Mouse (Mus musculus): Measurements from ENCODE around the gene Slc10a7. TPM values are rescaled to one million over a fixed set of nuclear protein-coding genes. Genes with fewer than 3 reads are reported as not detected.

Slc10a7 gene
- total and polyA plus RNA-seq, 3 experiments: 13.7 to 27.3 TPM; not detected in 1

DNA sequence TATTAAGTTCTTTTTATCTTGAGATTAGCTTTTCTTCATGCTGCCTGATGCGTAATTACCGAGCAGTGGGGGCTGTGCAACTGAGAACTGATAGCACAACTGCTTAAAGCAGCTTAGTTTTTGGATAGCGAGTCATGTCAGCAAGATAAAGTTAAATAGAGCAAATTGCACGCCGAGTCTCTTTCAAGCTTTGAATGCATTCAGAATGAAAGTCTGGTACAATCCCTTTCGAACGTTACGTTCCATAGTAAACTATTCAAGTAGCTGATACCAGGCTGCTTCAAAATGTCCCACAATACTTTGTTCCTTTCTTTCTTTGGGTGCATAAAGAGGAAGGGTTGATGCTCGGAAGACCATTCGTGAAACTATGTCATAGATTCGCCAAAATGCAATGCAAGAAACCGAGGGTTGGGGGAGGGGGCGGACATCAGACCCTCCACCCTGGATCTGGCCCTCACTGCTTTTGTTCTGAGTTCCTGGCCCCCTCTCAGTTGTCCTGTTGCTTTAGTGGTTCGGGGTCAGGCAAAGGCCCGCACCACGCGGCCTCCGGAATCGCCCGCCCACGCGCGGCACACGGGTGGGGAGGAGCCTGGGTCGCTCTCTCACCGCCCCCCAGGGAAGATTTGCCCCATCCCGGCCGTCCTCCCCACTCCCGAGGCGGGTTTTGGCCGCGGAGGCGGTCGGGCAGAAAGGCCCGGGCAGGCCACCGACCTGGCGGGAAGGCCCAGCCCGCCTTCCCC, 997 bp upstream of the Slc10a7 start:
- no peaks in the 10 kb centered on the region for H3K27me3 ChIP-seq (ENCODE audit: control insufficient read depth in 1 of 2, insufficient read depth in 2 of 2, low read length in 2 of 2)
- H3K27ac ChIP-seq (ENCODE audit: control insufficient read depth, low read depth, low read length): peak overlapping the region; percentile 98
- H3K4me1 ChIP-seq (ENCODE audit: control insufficient read depth in 1 of 2, insufficient read depth in 2 of 2, low read length in 2 of 2): peaks cover 0 to 8% of the 10 kb centered on the region in 2 experiments; a peak in 2 of 4 replicates
- DNase-seq (ENCODE audit: low read depth, low spot score): peak; percentile 77
- H3K36me3 ChIP-seq (ENCODE audit: control insufficient read depth in 1 of 2, insufficient read depth in 2 of 2, low read length in 2 of 2): peaks cover 0 to 14% of the 10 kb centered on the region in 2 experiments; a peak in 3 of 4 replicates
- peak overlapping the region; percentile 90 to 100 for H3K4me3 ChIP-seq (ENCODE audit: control insufficient read depth in 1 of 2, insufficient read depth in 1 of 2, low read depth in 2 of 2, low read length in 2 of 2)
- peak overlapping the region; percentile 100 for H3K9ac ChIP-seq (ENCODE audit: control insufficient read depth, low read depth, low read length, poor library complexity, severe bottlenecking)
- peaks cover 44% of the 10 kb centered on the region for H3K79me2 ChIP-seq (ENCODE audit: control insufficient read depth, insufficient read depth, low read length, poor library complexity)
- no peaks in the 10 kb centered on the region for H3K9me3 ChIP-seq (replicated peaks; ENCODE audit: insufficient read depth, low read length)
- TF ChIP-seq MXI1 (IDR thresholded peaks at IDR 0.05; ENCODE audit: low read depth, low read length) (no peak), EP300 (IDR thresholded peaks at IDR 0.05; ENCODE audit: low read depth in 1 of 2, low read length in 2 of 2) (peak in 1 of 2 experiments; percentile 53; a peak in 2 of 4 replicates), TAL1 (IDR thresholded peaks at IDR 0.05; ENCODE audit: low read length) (no peak), ZNF384 (IDR thresholded peaks at IDR 0.05; ENCODE audit: low read depth, low read length) (no peak), USF2 (IDR thresholded peaks at IDR 0.05; ENCODE audit: borderline replicate concordance in 1 of 2, insufficient read depth in 1 of 2, low read depth in 1 of 2, low read length in 2 of 2) (no peak), CTCF (IDR thresholded peaks at IDR 0.05 in 2 of 3, conservative IDR thresholded peaks at IDR 0.05 in 1 of 3; ENCODE audit: control insufficient read depth in 1 of 3, insufficient read depth in 1 of 3, low read depth in 2 of 3, low read length in 3 of 3, poor library complexity in 1 of 3, severe bottlenecking in 1 of 3) (no peak), UBTF (IDR thresholded peaks at IDR 0.05; ENCODE audit: borderline replicate concordance, insufficient read depth, low read depth, low read length) (no peak), BHLHE40 (IDR thresholded peaks at IDR 0.05; ENCODE audit: borderline replicate concordance, low read depth, low read length) (no peak), JUND (IDR thresholded peaks at IDR 0.05; ENCODE audit: low read depth, low read length) (no peak), RAD21 (IDR thresholded peaks at IDR 0.05; ENCODE audit: low read depth, low read length) (no peak), MAZ (IDR thresholded peaks at IDR 0.05; ENCODE audit: low read depth, low read length) (no peak), MYB (IDR thresholded peaks at IDR 0.05; ENCODE audit: low read depth, low read length) (0 out of 2 replicates have a peak, but pooled peaks have one; percentile 26), GATA1 (IDR thresholded peaks at IDR 0.05; ENCODE audit: low read depth, low read length) (peak; percentile 58), RCOR1 (IDR thresholded peaks at IDR 0.05; ENCODE audit: low read depth, low read length) (no peak), ZC3H11A (IDR thresholded peaks at IDR 0.05; ENCODE audit: low read depth, low read length) (no peak), POLR2AphosphoS2 (IDR thresholded peaks at IDR 0.05; ENCODE audit: low read length) (0 out of 2 replicates have a peak, but pooled peaks have one; percentile 2), SIN3A (IDR thresholded peaks at IDR 0.05; ENCODE audit: low read length) (peak; percentile 40), ELF1 (IDR thresholded peaks at IDR 0.05; ENCODE audit: low read depth, low read length) (no peak), NELFE (IDR thresholded peaks at IDR 0.05; ENCODE audit: low read depth, low read length) (no peak), TCF12 (IDR thresholded peaks at IDR 0.05; ENCODE audit: low read depth, low read length) (peak; percentile 17; the same call in 1 of the 2 replicates), MAX (IDR thresholded peaks at IDR 0.05; ENCODE audit: low read length) (peak; percentile 76; the same call in 1 of the 2 replicates), KAT2A (conservative IDR thresholded peaks at IDR 0.05; ENCODE audit: low read depth, low read length) (no peak; the same call in 1 of the 2 replicates), CHD2 (IDR thresholded peaks at IDR 0.05; ENCODE audit: low read length) (peak; percentile 20), CHD1 (IDR thresholded peaks at IDR 0.05; ENCODE audit: low read depth, low read length) (no peak; the same call in 1 of the 2 replicates), MEF2A (IDR thresholded peaks at IDR 0.05; ENCODE audit: extremely low read depth, insufficient replicate concordance, low read depth, low read length, poor library complexity, severe bottlenecking) (no peak), NRF1 (IDR thresholded peaks at IDR 0.05; ENCODE audit: insufficient read depth, low read depth, low read length, poor library complexity, severe bottlenecking) (no peak), MAFK (IDR thresholded peaks at IDR 0.05; ENCODE audit: borderline replicate concordance, low read depth, low read length) (no peak), ETS1 (IDR thresholded peaks at IDR 0.05; ENCODE audit: low read depth, low read length) (peak; percentile 56), ZMIZ1 (IDR thresholded peaks at IDR 0.05; ENCODE audit: low read depth, low read length) (no peak), ZKSCAN1 (IDR thresholded peaks at IDR 0.05; ENCODE audit: low read depth, low read length) (no peak), USF1 (IDR thresholded peaks at IDR 0.05; ENCODE audit: low read depth, low read length) (no peak), POLR2A (IDR thresholded peaks at IDR 0.05; ENCODE audit: control insufficient read depth in 1 of 2, insufficient read depth in 1 of 2, low read depth in 1 of 2, low read length in 2 of 2, poor library complexity in 1 of 2) (0 out of 4 replicates have a peak, but pooled peaks of 1 of the 2 experiments have one; percentile 10), TBP (IDR thresholded peaks at IDR 0.05; ENCODE audit: low read depth, low read length) (peak; percentile 46), GABPA (IDR thresholded peaks at IDR 0.05; ENCODE audit: low read depth, low read length) (no peak), MYC (IDR thresholded peaks at IDR 0.05; ENCODE audit: low read depth, low read length) (peak; percentile 57; the same call in 1 of the 2 replicates)

Measured in MEL (cell line).